Mouse (Mus musculus) liver, embryonic 16.5 days (tissue): ENCODE data around the gene Matk. TPM values are rescaled to one million over a fixed set of nuclear protein-coding genes. Genes with fewer than 3 reads are reported as not detected.

ENCODE experiments used
- ATAC-seq: fragments of 200-750 bp; cut with Nextera tagmentation; 2 replicates; pipeline ENCODE4 v1.8.0; 2017; ENCODE audit warnings: low read depth, mild to moderate bottlenecking, moderate number of reproducible peaks, moderate library complexity
- H3K27ac ChIP-seq: fragments of 300-500 bp; sonication (generic); 2 replicates; pipeline ENCODE4 v1.5.1; 2014; ENCODE audit warnings: mild to moderate bottlenecking, low read length
- H3K27me3 ChIP-seq: fragments of 300-500 bp; sonication (generic); 2 replicates; pipeline ENCODE4 v1.6.1; 2014; ENCODE audit warnings: low read depth, low read length, mixed read lengths; ENCODE audit not compliant: control insufficient read depth, insufficient read depth
- H3K36me3 ChIP-seq: fragments of 300-500 bp; sonication (generic); 2 replicates; pipeline ENCODE4 v1.6.1; 2014; ENCODE audit warnings: mild to moderate bottlenecking; ENCODE audit not compliant: control insufficient read depth, insufficient read depth
- H3K4me1 ChIP-seq: fragments of 300-500 bp; sonication (generic); 2 replicates; pipeline ENCODE4 v1.6.1; 2014; ENCODE audit warnings: low read depth, low read length, mixed read lengths; ENCODE audit not compliant: control insufficient read depth
- H3K4me2 ChIP-seq: fragments of 300-500 bp; sonication (generic); 2 replicates; pipeline ENCODE4 v1.6.1; 2014; ENCODE audit warnings: low read depth, low read length, mixed read lengths
- H3K4me3 ChIP-seq: fragments of 300-500 bp; sonication (generic); 2 replicates; pipeline ENCODE4 v1.5.1; 2014; ENCODE audit warnings: low read depth, mild to moderate bottlenecking, low read length
- H3K9ac ChIP-seq: fragments of 300-500 bp; sonication (generic); 2 replicates; pipeline ENCODE4 v1.6.1; 2014; ENCODE audit warnings: low read depth, low read length
- H3K9me3 ChIP-seq: fragments of 300-500 bp; sonication (generic); replicated peaks from 2 replicates; pipeline ENCODE4 v1.6.1; 2016; ENCODE audit warnings: low read length; ENCODE audit not compliant: control insufficient read depth
- WGBS: fragments of 180-500 bp; shearing (Covaris S2); extraction: QIAGEN DNeasy Blood & Tissue Kit; methylation state at CpG from one replicate; pipeline ENCODE4 v1.1.7; 2014; ENCODE audit not compliant: insufficient replicate concordance; 5-methylcytosine and 5-hydroxymethylcytosine counted together
- polyA plus RNA-seq: library from polyadenylated mRNA; unstranded; fragments of >200 nt; fragmentation: Nextera tagmentation; extraction: Ambion mirVana; gene quantifications from 2 replicates; pipeline ENCODE4 v1.2.1, GENCODE M21; 2015

Gene Matk
- polyA plus RNA-seq, 1 experiment from 2014 or later = 1.8 TPM

DNA sequence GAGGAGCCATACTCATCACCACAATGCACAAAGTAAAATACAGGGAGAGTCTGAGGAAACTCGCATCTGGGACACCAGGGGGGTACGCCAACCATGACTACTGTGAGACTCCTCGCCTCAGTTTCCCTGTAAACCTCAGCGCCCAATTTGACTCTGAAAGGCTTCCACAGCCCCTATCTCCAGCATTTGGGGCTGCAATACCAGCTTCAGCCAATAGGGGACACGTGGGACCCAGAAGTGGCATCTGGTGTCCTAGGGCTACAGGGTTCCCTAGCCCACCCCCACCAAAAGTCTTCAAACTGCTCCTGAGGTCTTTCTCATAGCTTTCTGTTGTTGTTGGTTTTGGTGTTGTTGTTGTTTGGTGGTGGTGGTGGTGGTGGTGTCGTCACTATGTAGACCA lies 35.9 kb downstream of the Matk start:
- 27% methylated on average over 6 of the region's 6 CpGs for WGBS
- no peak overlapping the region for H3K4me2 ChIP-seq
- peaks cover 24% of the 10 kb centered on the region for H3K27me3 ChIP-seq
- H3K36me3 ChIP-seq = no peaks in the 10 kb centered on the region
- H3K9me3 ChIP-seq = no peaks in the 10 kb centered on the region
- no peak overlapping the region for H3K4me3 ChIP-seq
- no peak overlapping the region for H3K27ac ChIP-seq
- peaks cover 54% of the 10 kb centered on the region for H3K4me1 ChIP-seq
- ATAC-seq = no peak
- H3K9ac ChIP-seq = no peak overlapping the region

DNA sequence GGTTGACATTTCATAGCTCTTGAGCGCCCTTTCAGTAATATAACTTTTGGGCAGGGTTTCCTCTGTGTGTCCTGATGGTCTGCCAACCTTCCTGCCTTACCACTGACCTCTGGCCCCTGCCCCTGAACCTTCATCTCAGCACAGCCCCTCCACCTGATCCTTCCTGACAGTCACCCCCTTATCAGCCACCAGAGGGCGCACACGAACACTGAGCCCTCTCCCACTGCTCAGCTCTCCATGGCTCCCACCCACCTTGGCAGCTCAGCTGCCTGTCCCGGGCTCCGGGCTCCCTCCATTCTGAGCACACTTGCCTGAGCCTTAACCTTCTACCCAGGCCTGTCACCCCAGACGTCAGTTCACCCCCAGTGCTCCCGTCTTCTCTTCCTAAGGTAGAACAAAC lies 36.5 kb downstream of the Matk start:
- Histone ChIP-seq H3K9ac (no peak overlapping the region), H3K4me3 (no peak overlapping the region), H3K4me1 (peaks cover 60% of the 10 kb centered on the region), H3K36me3 (no peaks in the 10 kb centered on the region), H3K9me3 (no peaks in the 10 kb centered on the region), H3K27me3 (peaks cover 17% of the 10 kb centered on the region), H3K4me2 (peak overlapping the region; percentile 8; the same call in 1 of the 2 replicates), H3K27ac (no peak overlapping the region)
- no peak for ATAC-seq
- 7% methylated on average over 7 of the region's 7 CpGs for WGBS

DNA sequence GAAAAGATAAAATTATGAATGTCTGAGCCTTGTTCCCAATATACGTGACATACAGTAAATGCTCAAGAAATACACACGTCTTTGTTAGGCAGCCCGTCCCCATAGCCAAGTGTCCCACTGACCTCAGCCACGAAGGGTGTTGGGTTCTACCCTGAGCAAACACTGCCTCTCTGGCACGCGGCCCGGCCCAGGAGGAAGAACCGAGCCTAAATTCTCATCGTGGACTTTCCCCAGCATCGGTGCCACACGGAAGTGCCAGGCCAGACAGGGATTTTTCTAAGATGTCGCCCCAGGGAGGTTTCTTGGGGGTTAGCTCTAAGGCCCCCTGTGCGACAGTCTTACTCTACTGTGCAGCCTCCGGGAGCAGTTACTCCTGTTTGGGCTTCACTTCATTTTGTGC lies 37.1 kb downstream of the Matk start:
- Histone ChIP-seq H3K4me1 (peaks cover 65% of the 10 kb centered on the region), H3K27me3 (peaks cover 12% of the 10 kb centered on the region), H3K27ac (no peak overlapping the region), H3K4me3 (no peak overlapping the region), H3K36me3 (no peaks in the 10 kb centered on the region), H3K9me3 (no peaks in the 10 kb centered on the region), H3K4me2 (no peak overlapping the region), H3K9ac (no peak overlapping the region)
- 57% methylated on average over 14 of the region's 14 CpGs for WGBS
- ATAC-seq = no peak

DNA sequence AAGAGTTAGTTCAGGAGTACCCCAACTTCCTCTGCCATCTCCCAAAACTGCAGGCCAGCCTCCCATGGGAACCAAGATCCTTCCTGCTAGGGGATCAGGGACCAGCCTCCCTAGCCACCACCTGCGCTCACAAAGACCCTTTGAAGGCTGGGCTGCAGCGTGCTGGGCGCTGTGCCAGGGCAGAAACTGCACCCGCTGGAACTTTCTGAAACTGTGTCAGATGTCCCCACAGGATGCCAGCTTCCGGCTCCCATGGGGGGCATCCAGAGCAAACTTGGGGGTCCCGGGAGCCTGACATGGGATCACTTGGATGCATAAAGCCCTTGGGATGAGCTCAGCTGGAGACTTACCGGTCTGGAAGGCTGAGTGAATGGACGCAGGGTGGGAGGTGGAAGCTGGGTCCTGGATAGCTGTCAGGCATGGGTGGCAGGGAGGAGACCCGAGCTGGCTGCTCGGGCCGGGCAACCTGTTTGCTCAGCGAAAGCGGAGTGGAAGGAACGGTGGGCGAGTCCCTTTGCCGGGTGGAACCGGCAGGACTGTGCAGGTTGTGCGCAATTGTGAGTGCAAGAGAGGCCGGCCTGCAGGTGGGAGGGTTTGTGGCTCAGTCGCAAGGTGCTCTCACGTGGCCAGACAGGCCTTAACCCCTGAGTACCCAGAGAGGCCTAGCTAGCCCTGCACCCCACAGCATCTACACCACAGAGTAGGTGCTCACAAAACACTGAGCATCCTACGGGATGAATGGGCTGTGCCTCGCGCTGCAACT lies 38.1 kb downstream of the Matk start:
- no peak for ATAC-seq
- peaks cover 65% of the 10 kb centered on the region for H3K4me1 ChIP-seq

DNA sequence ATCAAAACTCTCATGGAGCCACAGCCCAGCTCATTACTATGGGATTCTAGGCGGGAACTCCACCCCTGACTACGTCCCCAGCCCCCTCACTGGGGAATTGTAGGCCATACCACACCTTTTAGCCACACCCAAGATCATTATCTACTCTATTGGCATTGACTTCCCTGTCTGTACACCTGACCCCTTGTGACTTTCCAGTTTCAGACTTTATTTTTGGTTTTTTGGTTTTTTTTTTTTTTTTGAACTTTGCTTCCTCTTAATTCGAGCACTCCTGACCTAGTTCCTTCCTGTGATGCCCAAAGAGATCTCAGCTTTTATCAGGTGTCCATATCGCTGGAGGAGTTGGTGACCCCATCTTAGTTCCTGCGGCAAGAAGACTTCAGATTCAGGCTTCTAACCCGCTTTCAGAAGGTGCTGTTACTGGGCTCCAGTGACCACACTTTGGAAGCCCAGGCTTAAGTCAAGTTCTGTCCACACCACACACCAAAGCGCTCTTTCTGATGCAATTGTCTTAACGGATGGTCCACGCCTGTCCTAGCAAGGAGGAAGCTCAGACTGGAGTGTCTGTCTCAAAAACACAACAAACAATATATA lies 38.9 kb downstream of the Matk start, which contains the start of gene Tjp3:
Tjp3 (minus strand) TSS at position 71 of the 594 bp plus-strand sequence.
- ATAC-seq = no peak
- H3K27me3 ChIP-seq = no peaks in the 10 kb centered on the region; the same call in 1 of the 2 replicates
- peaks cover 65% of the 10 kb centered on the region for H3K4me1 ChIP-seq
- H3K36me3 ChIP-seq = no peaks in the 10 kb centered on the region
- peak within 1 kb of the TSS; percentile 63 for H3K27ac ChIP-seq
- WGBS = 44% methylated on average over 9 of the region's 9 CpGs
- no peak within 1 kb of the TSS for H3K9ac ChIP-seq
- no peaks in the 10 kb centered on the region for H3K9me3 ChIP-seq
- H3K4me3 ChIP-seq = 0 out of 2 replicates have a peak within 1 kb of the TSS, but pooled peaks have one; percentile 18
- peak within 1 kb of the TSS; percentile 29; the same call in 1 of the 2 replicates for H3K4me2 ChIP-seq

More for the DNA sequence above, 38.1 kb downstream of the Matk start:
- 0 out of 2 replicates have a peak overlapping the region, but pooled peaks have one; percentile 3 for H3K4me2 ChIP-seq
- WGBS = 54% methylated on average over 24 of the region's 24 CpGs
- H3K27ac ChIP-seq = peak overlapping the region; percentile 63
- no peak overlapping the region for H3K9ac ChIP-seq
- no peaks in the 10 kb centered on the region for H3K36me3 ChIP-seq
- H3K9me3 ChIP-seq = no peaks in the 10 kb centered on the region
- H3K4me3 ChIP-seq = no peak overlapping the region
- H3K27me3 ChIP-seq = peaks cover 1% of the 10 kb centered on the region

DNA sequence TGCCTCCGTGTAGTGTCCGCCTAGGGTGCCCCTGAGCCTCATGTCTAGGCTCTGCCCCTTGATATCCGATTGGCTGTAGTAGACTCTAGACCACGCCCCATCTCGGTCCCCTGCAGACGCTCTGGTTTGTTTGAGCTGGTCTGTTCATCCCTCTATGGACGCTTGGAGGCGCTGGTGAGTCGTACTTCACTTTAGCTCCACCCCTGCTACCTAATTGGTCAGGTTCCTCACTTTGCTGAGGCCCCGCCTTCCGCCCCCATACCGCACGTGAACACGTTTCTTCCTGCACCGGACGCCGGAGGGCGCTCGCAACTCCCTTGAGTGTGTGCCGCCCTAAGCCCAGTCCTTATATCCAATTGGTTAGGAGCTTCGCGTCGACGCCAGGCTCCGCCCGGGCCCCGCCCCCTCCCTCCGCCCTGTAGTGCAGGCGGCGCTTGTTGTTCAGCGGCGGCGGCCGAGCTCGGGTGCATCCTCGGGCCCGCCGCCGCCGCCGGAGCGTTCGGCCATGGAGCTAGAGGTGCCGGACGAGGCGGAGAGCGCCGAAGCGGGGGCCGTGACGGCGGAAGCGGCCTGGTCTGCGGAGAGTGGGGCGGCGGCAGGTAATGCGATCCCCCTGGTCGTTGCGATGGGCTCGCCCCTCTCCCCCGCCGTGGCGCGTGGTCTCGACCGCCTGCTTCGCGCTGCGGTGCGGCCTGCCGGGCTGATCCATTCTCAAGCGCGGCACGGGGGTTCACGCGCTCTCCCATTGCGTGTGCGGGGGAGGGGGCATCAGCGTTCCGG lies 40.0 kb downstream of the Matk start, which contains the start of gene Pip5k1c:
Pip5k1c (plus strand) TSS at position 410 of the 780 bp plus-strand sequence.
- Histone ChIP-seq H3K27ac (peak within 1 kb of the TSS; percentile 89), H3K4me2 (peak within 1 kb of the TSS; percentile 97), H3K9me3 (no peaks in the 10 kb centered on the region), H3K4me3 (peak within 1 kb of the TSS; percentile 71), H3K4me1 (peaks cover 72% of the 10 kb centered on the region), H3K27me3 (no peaks in the 10 kb centered on the region; the same call in 1 of the 2 replicates), H3K9ac (peak within 1 kb of the TSS; percentile 86), H3K36me3 (no peaks in the 10 kb centered on the region)
- under 1% methylated on average over 79 of the region's 80 CpGs for WGBS
- ATAC-seq = peak; percentile 94

DNA sequence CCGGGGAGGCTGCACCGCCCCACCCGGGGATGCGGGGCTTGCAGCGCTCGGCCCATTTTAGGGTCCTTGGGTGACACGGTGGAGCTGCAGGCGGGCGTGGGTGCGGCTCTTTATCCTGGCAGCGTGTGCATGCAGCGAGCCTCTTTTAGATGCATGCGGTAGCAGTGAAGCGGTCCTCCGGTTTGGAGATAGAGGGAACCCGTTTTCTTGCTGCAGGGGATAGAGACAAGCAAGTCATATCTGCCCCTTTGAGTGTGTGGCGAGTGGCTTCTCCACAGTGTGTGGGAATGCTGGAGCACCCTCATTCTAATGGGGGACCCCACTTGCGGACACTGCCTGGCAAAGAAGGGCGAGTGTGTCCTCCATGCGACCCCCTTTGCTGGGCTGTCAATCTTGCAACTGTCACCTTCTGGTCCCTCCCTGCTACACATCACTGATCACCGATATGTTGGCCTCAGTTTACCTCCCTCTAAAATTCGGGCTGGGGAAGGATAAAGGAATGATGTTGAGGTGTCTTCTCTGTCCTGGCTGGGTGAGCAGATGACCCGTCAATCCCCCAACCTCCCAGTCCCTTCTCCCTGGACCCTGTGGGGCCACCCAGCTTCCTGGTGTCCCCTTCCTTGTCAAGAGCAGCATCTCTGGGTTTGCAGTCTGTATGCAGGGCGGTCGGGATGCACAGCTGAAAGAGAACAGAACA lies 40.7 kb downstream of the Matk start:
- H3K27me3 ChIP-seq = no peaks in the 10 kb centered on the region; the same call in 1 of the 2 replicates
- peak overlapping the region; percentile 89 for H3K27ac ChIP-seq
- 1% methylated on average over 25 of the region's 25 CpGs for WGBS
- H3K36me3 ChIP-seq = no peaks in the 10 kb centered on the region
- peaks cover 79% of the 10 kb centered on the region for H3K4me1 ChIP-seq
- peak overlapping the region; percentile 86 for H3K9ac ChIP-seq
- H3K4me2 ChIP-seq = peak overlapping the region; percentile 97
- ATAC-seq = no peak
- H3K9me3 ChIP-seq = no peaks in the 10 kb centered on the region
- H3K4me3 ChIP-seq = peak overlapping the region; percentile 71

DNA sequence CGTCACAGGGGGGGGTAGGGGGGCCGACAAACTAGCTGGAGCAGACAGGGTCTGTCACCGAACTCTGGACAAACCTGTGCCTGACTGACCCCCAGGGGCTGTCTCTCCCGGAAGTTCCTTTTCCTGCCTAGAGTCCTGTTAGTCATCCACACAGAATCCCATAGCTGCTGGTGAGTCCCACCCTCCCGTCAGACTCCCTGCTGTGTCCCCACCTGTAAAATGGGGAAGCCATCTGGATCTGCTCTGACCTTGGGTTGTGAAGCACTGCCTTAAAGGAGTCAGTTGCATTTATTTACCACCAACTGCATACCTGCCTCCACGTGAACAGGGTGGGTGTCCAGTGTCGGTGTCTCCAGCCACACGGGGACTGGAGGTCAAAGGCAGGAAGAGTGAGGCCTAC lies 41.7 kb downstream of the Matk start:
- Histone ChIP-seq H3K9me3 (no peaks in the 10 kb centered on the region), H3K4me1 (peaks cover 83% of the 10 kb centered on the region), H3K27ac (0 out of 2 replicates have a peak overlapping the region, but pooled peaks have one; percentile 5), H3K36me3 (no peaks in the 10 kb centered on the region), H3K4me2 (peak overlapping the region; percentile 97), H3K9ac (peak overlapping the region; percentile 86), H3K27me3 (no peaks in the 10 kb centered on the region; the same call in 1 of the 2 replicates), H3K4me3 (peak overlapping the region; percentile 71)
- WGBS = 28% methylated on average over 8 of the region's 8 CpGs
- no peak for ATAC-seq
